In the genomic region with DNA sequence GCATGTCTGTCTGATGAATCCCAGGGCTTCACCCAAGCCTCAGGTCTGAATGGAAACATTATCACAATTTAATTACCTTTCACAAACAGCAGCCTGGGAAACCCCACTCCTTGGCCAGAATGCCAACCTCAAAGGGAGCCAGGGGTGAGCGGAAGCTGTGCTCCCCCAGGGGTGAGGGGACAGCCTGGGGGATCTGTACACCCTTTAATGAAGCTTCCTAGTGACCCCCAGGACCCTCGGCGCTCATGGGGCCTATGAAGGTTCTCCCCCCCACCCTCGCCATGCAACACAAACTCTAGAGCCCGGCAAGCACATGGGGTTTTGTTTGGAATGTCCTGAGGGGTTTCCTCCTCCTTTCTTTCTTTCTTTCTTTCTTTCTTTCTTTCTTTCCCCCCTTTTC, we compare ENCODE assay signal across 20 mouse cellular contexts.
DNase-seq lines count a peak whose midpoint lies in the region; ATAC-seq lines count a peak whose summit lies in the region.
"Had no signal": no experiment of that assay in that cellular context is flagged by ENCODE, and none has a peak within 500 bp of the region (broad histone marks: within the 10 kb centered on the region; RNA-seq: fewer than 3 reads in every experiment).

No protein-coding gene starts in this region.

- H3K4me3 ChIP-seq in neural tube, embryonic 11.5 days (ENCODE audit: low read depth, low read length), result no peak overlapping the region
- no peak overlapping the region for H3K4me3 ChIP-seq in hindbrain, embryonic 12.5 days
- no peak overlapping the region for H3K4me3 ChIP-seq in midbrain, embryonic 14.5 days (replicated peaks; ENCODE audit: low read depth, low read length)
- H3K4me3 ChIP-seq in limb, embryonic 10.5 days, result no peak overlapping the region
- H3K4me3 ChIP-seq: embryonic facial prominence, embryonic 13.5 days; heart, embryonic 15.5 days; megakaryocyte, embryonic 14.5 days; myocyte had no signal

- H3K9me3 ChIP-seq in neural tube, embryonic 11.5 days (ENCODE audit: control insufficient read depth, low read length), result no peaks in the 10 kb centered on the region
- no peaks in the 10 kb centered on the region for H3K9me3 ChIP-seq in hindbrain, embryonic 12.5 days (replicated peaks)
- H3K9me3 ChIP-seq in midbrain, embryonic 14.5 days (ENCODE audit: control insufficient read depth, low read length), result no peaks in the 10 kb centered on the region
- no peaks in the 10 kb centered on the region for H3K9me3 ChIP-seq in limb, embryonic 10.5 days (replicated peaks)
- H3K9me3 ChIP-seq: embryonic facial prominence, embryonic 13.5 days; heart, embryonic 15.5 days had no signal

- peak; percentile 21 for DNase-seq in neural tube, embryonic 11.5 days (ENCODE audit: low spot score)
- no peak for DNase-seq in neural tube, embryonic 10.5 days (ENCODE audit: extremely low spot score, low spot score)
- peak; percentile 18 for DNase-seq in midbrain, embryonic 14.5 days
- DNase-seq in cerebellum, adult 8-10 months, result no peak
- no peak for DNase-seq in limb, embryonic 10.5 days (ENCODE audit: low spot score)
- DNase-seq: adrenal gland, adult 2 months; gastrocnemius, postnatal 36 days; kidney, adult 18-20 months; kidney, postnatal 10 days; lung, adult 18-20 months; lung, postnatal 14 days; spleen, adult 18-20 months; thymus, postnatal 4 days had no signal

- H3K27ac ChIP-seq in neural tube, embryonic 11.5 days (ENCODE audit: low read depth, low read length), result 0 out of 2 replicates have a peak overlapping the region, but pooled peaks have one; percentile 11
- peak overlapping the region; percentile 81 for H3K27ac ChIP-seq in hindbrain, embryonic 12.5 days
- 0 out of 2 replicates have a peak overlapping the region, but pooled peaks have one; percentile 2 for H3K27ac ChIP-seq in midbrain, embryonic 14.5 days (replicated peaks; ENCODE audit: low read depth, low read length)
- no peak overlapping the region for H3K27ac ChIP-seq in limb, embryonic 10.5 days
- H3K27ac ChIP-seq: embryonic facial prominence, embryonic 13.5 days; heart, embryonic 15.5 days had no signal

- H3K27me3 ChIP-seq in neural tube, embryonic 11.5 days (ENCODE audit: control insufficient read depth, insufficient read depth, low read length), result no peaks in the 10 kb centered on the region
- 0 out of 2 replicates have a peak, but pooled peaks cover 3% of the 10 kb centered on the region for H3K27me3 ChIP-seq in hindbrain, embryonic 12.5 days
- H3K27me3 ChIP-seq in midbrain, embryonic 14.5 days (ENCODE audit: control insufficient read depth, insufficient read depth, low read length), result no peaks in the 10 kb centered on the region; the same call in 1 of the 2 replicates
- H3K27me3 ChIP-seq in limb, embryonic 10.5 days (ENCODE audit: low read depth, poor library complexity, severe bottlenecking), result no peaks in the 10 kb centered on the region
- H3K27me3 ChIP-seq: embryonic facial prominence, embryonic 13.5 days; heart, embryonic 15.5 days; megakaryocyte, embryonic 14.5 days had no signal

- no peak overlapping the region for H3K4me2 ChIP-seq in neural tube, embryonic 11.5 days (ENCODE audit: low read depth)
- no peak overlapping the region for H3K4me2 ChIP-seq in hindbrain, embryonic 12.5 days (replicated peaks)
- no peak overlapping the region for H3K4me2 ChIP-seq in midbrain, embryonic 14.5 days (ENCODE audit: low read length)
- H3K4me2 ChIP-seq: embryonic facial prominence, embryonic 13.5 days; heart, embryonic 15.5 days; liver, embryonic 11.5 days had no signal

- WGBS in neural tube, embryonic 11.5 days, result 64% methylated on average over 5 of the region's 5 CpGs
- WGBS in hindbrain, embryonic 12.5 days, result 52% methylated on average over 5 of the region's 5 CpGs
- WGBS in midbrain, embryonic 14.5 days, result 61% methylated on average over 5 of the region's 5 CpGs
- 84% methylated on average over 5 of the region's 5 CpGs for WGBS in limb, embryonic 10.5 days

- H3K9ac ChIP-seq in neural tube, embryonic 11.5 days (ENCODE audit: low read length), result no peak overlapping the region
- H3K9ac ChIP-seq in hindbrain, embryonic 12.5 days, result no peak overlapping the region
- H3K9ac ChIP-seq in midbrain, embryonic 14.5 days (replicated peaks; ENCODE audit: low read length), result no peak overlapping the region
- H3K9ac ChIP-seq: embryonic facial prominence, embryonic 13.5 days; heart, embryonic 15.5 days had no signal

- no peaks in the 10 kb centered on the region for H3K36me3 ChIP-seq in neural tube, embryonic 11.5 days (ENCODE audit: control insufficient read depth, insufficient read depth, low read length)
- no peaks in the 10 kb centered on the region for H3K36me3 ChIP-seq in hindbrain, embryonic 12.5 days
- H3K36me3 ChIP-seq in midbrain, embryonic 14.5 days (ENCODE audit: control insufficient read depth, insufficient read depth, low read length), result no peaks in the 10 kb centered on the region
- H3K36me3 ChIP-seq in limb, embryonic 10.5 days, result no peaks in the 10 kb centered on the region
- H3K36me3 ChIP-seq: embryonic facial prominence, embryonic 13.5 days; heart, embryonic 15.5 days had no signal

- ATAC-seq in neural tube, embryonic 11.5 days (ENCODE audit: insufficient read depth, low FRiP score, low TSS enrichment), result peak; percentile 10
- ATAC-seq in hindbrain, embryonic 12.5 days (ENCODE audit: low FRiP score), result peak; percentile 46
- no peak for ATAC-seq in midbrain, embryonic 14.5 days (ENCODE audit: low FRiP score, low TSS enrichment)
- ATAC-seq in frontal cortex, adult (ENCODE audit: low TSS enrichment), result no peak

- 0 out of 2 replicates have a peak, but pooled peaks cover 6% of the 10 kb centered on the region for H3K4me1 ChIP-seq in neural tube, embryonic 11.5 days (ENCODE audit: control insufficient read depth, insufficient read depth, low read length)
- peaks cover 17% of the 10 kb centered on the region for H3K4me1 ChIP-seq in hindbrain, embryonic 12.5 days
- no peaks in the 10 kb centered on the region for H3K4me1 ChIP-seq in midbrain, embryonic 14.5 days (ENCODE audit: control insufficient read depth, insufficient read depth, low read length)
- no peaks in the 10 kb centered on the region for H3K4me1 ChIP-seq in limb, embryonic 10.5 days
- H3K4me1 ChIP-seq: megakaryocyte, embryonic 14.5 days had no signal

Comparison
In these comparisons a context has a peak if more than half of its experiments do, and no peak if none do; other contexts are left out.
1. DNase-seq: peak in neural tube, embryonic 11.5 days (single experiment) and midbrain, embryonic 14.5 days (single experiment); none in neural tube, embryonic 10.5 days (single experiment), cerebellum, adult 8-10 months (single experiment) and limb, embryonic 10.5 days (single experiment).
2. ATAC-seq: peak in neural tube, embryonic 11.5 days (single experiment) and hindbrain, embryonic 12.5 days (single experiment); none in midbrain, embryonic 14.5 days (single experiment) and frontal cortex, adult (single experiment).